Mouse (Mus musculus): ENCODE data around the gene Srprb. TPM values are rescaled to one million over a fixed set of nuclear protein-coding genes. Genes with fewer than 3 reads are reported as not detected.
"Not testable (repeated sequence)": the region's sequence is repeated elsewhere in the genome, so short reads cannot be mapped to it uniquely, and the experiment has no call there.

The Srprb gene
- total RNA-seq, 2 experiments from 2014 or later: 18.7 to 19.1 TPM

GRCm38 (mm10) chr9:103213631-103214030 is 11.7 kb upstream of the Srprb start:
- intact Hi-C loops (cut with DNase I): no loop called here
- DNase-seq (ENCODE audit: low spot score in 2 of 2): no peak

GRCm38 (mm10) chr9:103212654-103213420 is 10.9 kb upstream of the Srprb start:
- intact Hi-C loops (cut with DNase I): no loop called here
- peak in 1 of 2 experiments; percentile 40 for DNase-seq (ENCODE audit: low spot score in 2 of 2)

GRCm38 (mm10) chr9:103208802-103209423 is 7.0 kb upstream of the Srprb start:
- intact Hi-C loops (cut with DNase I): loop anchor here (2.0 to 5.0 kb wide), 2 partner anchors 94 to 117 kb away; no protein-coding TSS in a partner anchor
- DNase-seq (ENCODE audit: low spot score in 2 of 2): no peak

GRCm38 (mm10) chr9:103207846-103208245 is 5.9 kb upstream of the Srprb start:
- DNase-seq (ENCODE audit: low spot score in 2 of 2): peak; percentile 65 to 72
- intact Hi-C loops (cut with DNase I): loop anchor here (2.0 to 5.0 kb wide), 2 partner anchors 95 to 116 kb away; no protein-coding TSS in a partner anchor

- DNase-seq (ENCODE audit: low spot score in 2 of 2): no peak
- intact Hi-C loops (cut with DNase I): loop anchor here (5.0 kb wide), 1 partner anchor 113 kb away; no protein-coding TSS in a partner anchor
These were observed 3.8 kb upstream of the Srprb start for GRCm38 (mm10) chr9:103205786-103206185.

- intact Hi-C loops (cut with DNase I): no loop called here
- DNase-seq (ENCODE audit: low spot score in 2 of 2): no peak
These were observed 13.5 kb downstream of the Srprb start for GRCm38 (mm10) chr9:103188416-103188815.

- no peak for DNase-seq (ENCODE audit: low spot score in 2 of 2)
- intact Hi-C loops (cut with DNase I): no loop called here
These were observed 15.2 kb downstream of the Srprb start for GRCm38 (mm10) chr9:103186747-103187146.

- DNase-seq (ENCODE audit: low spot score in 2 of 2): peak in 1 of 2 experiments; percentile 48
- intact Hi-C loops (cut with DNase I): no loop called here
These were observed 16.0 kb downstream of the Srprb start for GRCm38 (mm10) chr9:103185946-103186345.

GRCm38 (mm10) chr9:103184855-103185254 is 17.1 kb downstream of the Srprb start:
- DNase-seq (ENCODE audit: low spot score in 2 of 2): no peak
- intact Hi-C loops (cut with DNase I): no loop called here

- intact Hi-C loops (cut with DNase I): no loop called here
- DNase-seq (ENCODE audit: low spot score in 2 of 2): no peak
These were observed 20.1 kb downstream of the Srprb start for GRCm38 (mm10) chr9:103181886-103182285.

- peak; percentile 38 to 60 for DNase-seq (ENCODE audit: low spot score in 2 of 2)
- intact Hi-C loops (cut with DNase I): no loop called here
These were observed 21.0 kb downstream of the Srprb start for GRCm38 (mm10) chr9:103180807-103181565.

- intact Hi-C loops (cut with DNase I): no loop called here
- no peak for DNase-seq (ENCODE audit: low spot score in 2 of 2)
These were observed 21.6 kb downstream of the Srprb start for GRCm38 (mm10) chr9:103180303-103180702.

GRCm38 (mm10) chr9:103175692-103176091 is 26.2 kb downstream of the Srprb start:
- intact Hi-C loops (cut with DNase I): no loop called here
- no peak for DNase-seq (ENCODE audit: low spot score in 2 of 2)

- intact Hi-C loops (cut with DNase I): no loop called here
- no peak for DNase-seq (ENCODE audit: low spot score in 2 of 2)
These were observed 27.0 kb downstream of the Srprb start for GRCm38 (mm10) chr9:103174771-103175519.

GRCm38 (mm10) chr9:103168771-103169170 is 33.2 kb downstream of the Srprb start:
- DNase-seq (ENCODE audit: low spot score in 2 of 2): peak in 1 of 2 experiments; percentile 79
- intact Hi-C loops (cut with DNase I): no loop called here

GRCm38 (mm10) chr9:103168046-103168445 is 33.9 kb downstream of the Srprb start:
- no peak for DNase-seq (ENCODE audit: low spot score in 2 of 2)
- intact Hi-C loops (cut with DNase I): no loop called here

- DNase-seq (ENCODE audit: low spot score in 2 of 2): no peak
- intact Hi-C loops (cut with DNase I): no loop called here
These were observed 38.1 kb downstream of the Srprb start for GRCm38 (mm10) chr9:103163806-103164205.

- intact Hi-C loops (cut with DNase I): not testable (repeated sequence)
These were observed 46.8 kb downstream of the Srprb start for GRCm38 (mm10) chr9:103155158-103155557.

GRCm38 (mm10) chr9:103154568-103154967 is 47.4 kb downstream of the Srprb start:
- no peak for DNase-seq (ENCODE audit: low spot score in 2 of 2)
- intact Hi-C loops (cut with DNase I): no loop called here

More at GRCm38 (mm10) chr9:103155158-103155557, 46.8 kb downstream of the Srprb start:
- DNase-seq (ENCODE audit: low spot score in 2 of 2): not testable (repeated sequence)

Data from left cerebral cortex, postnatal 25 days (tissue).